Mouse (Mus musculus): ENCODE data around the gene 1700021F05Rik. TPM values are rescaled to one million over a fixed set of nuclear protein-coding genes. Genes with fewer than 3 reads are reported as not detected.

The 1700021F05Rik gene
- polyA plus RNA-seq (2014; fragmentation: Nextera tagmentation; extraction: Ambion mirVana): 73.1 and 80.8 TPM in 2 replicates

DNA sequence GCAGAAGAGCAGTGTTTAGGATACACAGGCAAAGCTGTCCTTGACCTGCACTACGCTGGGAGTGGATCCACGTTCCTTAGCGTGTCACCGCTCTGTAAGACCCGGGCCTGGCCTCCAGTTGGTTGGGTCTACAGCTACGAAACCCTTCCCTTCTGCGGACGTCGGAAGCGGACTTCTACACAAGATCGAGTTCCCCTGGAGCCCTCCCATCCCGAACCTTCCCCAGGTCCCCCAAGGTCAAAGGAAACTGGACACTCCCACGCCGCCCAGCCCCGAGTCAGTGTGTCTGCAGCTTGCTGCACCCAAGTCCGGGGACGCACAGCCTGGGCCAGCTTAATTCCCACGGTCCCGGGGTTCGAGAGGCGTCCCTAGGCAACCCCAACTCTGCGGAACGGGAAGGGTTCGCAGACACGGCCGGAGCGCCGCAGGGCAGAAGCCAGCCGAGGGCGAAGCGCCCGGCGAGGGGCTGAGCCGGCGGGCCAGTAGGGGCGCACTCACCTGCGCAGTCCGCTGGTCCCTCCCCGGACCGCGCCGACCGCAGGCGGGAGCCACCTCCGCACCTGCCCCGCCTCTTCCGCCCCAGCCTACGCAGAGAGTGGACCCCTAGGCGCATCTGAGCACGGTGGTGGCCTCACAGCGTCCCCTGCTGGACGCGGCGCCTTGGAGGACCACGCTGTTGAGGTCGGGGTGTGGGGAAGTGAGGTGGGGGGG lies at the start of gene 1700021F05Rik:
Gene 1700021F05Rik (minus strand): TSS at position 553 of the 711 bp plus-strand sequence.
- peak within 1 kb of the TSS; percentile 56 for H3K4me2 ChIP-seq (replicated peaks; ENCODE audit: low read depth, low read length)
- ATAC-seq (ENCODE audit: low FRiP score, low TSS enrichment): peak; percentile 99
- H3K4me1 ChIP-seq (ENCODE audit: control insufficient read depth, insufficient read depth, low read length): peaks cover 9% of the 10 kb centered on the region; the same call in 1 of the 2 replicates
- WGBS: under 1% methylated on average over 54 of the region's 56 CpGs
- H3K36me3 ChIP-seq (ENCODE audit: control insufficient read depth, insufficient read depth, low read length): peaks cover 7% of the 10 kb centered on the region; the same call in 1 of the 2 replicates
- no peaks in the 10 kb centered on the region for H3K9me3 ChIP-seq (ENCODE audit: control insufficient read depth, low read length)
- H3K4me3 ChIP-seq (ENCODE audit: low read length): peak within 1 kb of the TSS; percentile 86
- no peaks in the 10 kb centered on the region for H3K27me3 ChIP-seq (ENCODE audit: control insufficient read depth, insufficient read depth, low read length)
- peak within 1 kb of the TSS; percentile 73; the same call in 1 of the 2 replicates for H3K27ac ChIP-seq (ENCODE audit: low read depth, low read length)
- H3K9ac ChIP-seq (ENCODE audit: low read depth, low read length): peak within 1 kb of the TSS; percentile 87

DNA sequence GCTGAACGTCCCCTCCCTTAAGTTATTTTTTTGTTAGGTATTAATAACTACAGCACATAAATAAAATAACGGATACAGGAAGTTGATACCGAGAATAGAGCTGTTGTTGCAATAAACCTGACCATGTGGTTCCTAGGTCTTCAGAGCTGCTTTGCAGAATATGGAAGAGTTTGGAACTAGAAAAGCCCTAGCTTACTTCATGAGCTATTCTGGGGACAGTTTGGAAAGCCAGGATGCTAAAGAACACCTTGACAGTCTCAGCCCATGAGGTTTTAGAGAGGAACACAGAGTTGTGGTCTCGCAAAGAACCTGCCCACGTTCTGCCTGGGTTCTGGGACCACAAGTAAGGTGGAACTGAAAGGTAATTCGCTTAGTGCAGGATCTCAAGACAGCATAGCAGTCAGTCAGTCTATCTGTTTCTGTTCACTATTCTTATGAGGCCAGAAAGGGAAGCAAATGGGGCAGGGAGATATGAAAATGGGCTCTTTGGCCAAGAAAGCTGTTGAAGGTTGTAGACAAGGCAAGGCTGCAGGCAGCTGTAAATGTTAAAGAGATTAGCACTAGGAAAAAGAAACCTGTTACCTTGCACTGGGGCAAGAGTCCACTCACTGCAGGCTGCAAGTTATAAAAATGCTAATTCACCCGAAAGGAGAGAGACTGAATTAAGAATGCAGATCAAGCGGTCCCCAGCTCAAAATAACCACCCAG lies 47.8 kb upstream of the 1700021F05Rik start:
- H3K36me3 ChIP-seq (ENCODE audit: control insufficient read depth, insufficient read depth, low read length): peaks cover 14% of the 10 kb centered on the region
- no peak overlapping the region for H3K4me3 ChIP-seq (ENCODE audit: low read length)
- H3K4me2 ChIP-seq (replicated peaks; ENCODE audit: low read depth, low read length): no peak overlapping the region
- WGBS: 57% methylated on average over 8 of the region's 8 CpGs
- no peaks in the 10 kb centered on the region for H3K27me3 ChIP-seq (ENCODE audit: control insufficient read depth, insufficient read depth, low read length)
- no peak overlapping the region for H3K9ac ChIP-seq (ENCODE audit: low read depth, low read length)
- H3K9me3 ChIP-seq (ENCODE audit: control insufficient read depth, low read length): no peaks in the 10 kb centered on the region
- no peaks in the 10 kb centered on the region for H3K4me1 ChIP-seq (ENCODE audit: control insufficient read depth, insufficient read depth, low read length)
- no peak overlapping the region for H3K27ac ChIP-seq (ENCODE audit: low read depth, low read length)
- ATAC-seq (ENCODE audit: low FRiP score, low TSS enrichment): no peak

- Histone ChIP-seq H3K36me3 (ENCODE audit: control insufficient read depth, insufficient read depth, low read length) (peaks cover 32% of the 10 kb centered on the region), H3K4me1 (ENCODE audit: control insufficient read depth, insufficient read depth, low read length) (no peaks in the 10 kb centered on the region)
- WGBS: 90% methylated on average over 4 of the region's 4 CpGs
Observed at GRCm38 (mm10) chr10:43584538-43584937, 43.7 kb upstream of the 1700021F05Rik start.

GRCm38 (mm10) chr10:43581260-43581659 lies 40.5 kb upstream of the 1700021F05Rik start:
- Histone ChIP-seq H3K27ac (ENCODE audit: low read depth, low read length) (peak overlapping the region; percentile 100), H3K4me1 (ENCODE audit: control insufficient read depth, insufficient read depth, low read length) (peaks cover 5% of the 10 kb centered on the region; the same call in 1 of the 2 replicates), H3K4me3 (ENCODE audit: low read length) (peak overlapping the region; percentile 93), H3K27me3 (ENCODE audit: control insufficient read depth, insufficient read depth, low read length) (no peaks in the 10 kb centered on the region), H3K9ac (ENCODE audit: low read depth, low read length) (peak overlapping the region; percentile 94), H3K4me2 (replicated peaks; ENCODE audit: low read depth, low read length) (peak overlapping the region; percentile 73), H3K9me3 (ENCODE audit: control insufficient read depth, low read length) (no peaks in the 10 kb centered on the region), H3K36me3 (ENCODE audit: control insufficient read depth, insufficient read depth, low read length) (peaks cover 32% of the 10 kb centered on the region)
- ATAC-seq (ENCODE audit: low FRiP score, low TSS enrichment): no peak
- WGBS: 38% methylated on average over 3 of the region's 3 CpGs

More at GRCm38 (mm10) chr10:43584538-43584937, 43.7 kb upstream of the 1700021F05Rik start:
- no peak for ATAC-seq (ENCODE audit: low FRiP score, low TSS enrichment)
- Histone ChIP-seq H3K4me3 (ENCODE audit: low read length) (no peak overlapping the region), H3K4me2 (replicated peaks; ENCODE audit: low read depth, low read length) (no peak overlapping the region), H3K27ac (ENCODE audit: low read depth, low read length) (no peak overlapping the region), H3K9me3 (ENCODE audit: control insufficient read depth, low read length) (no peaks in the 10 kb centered on the region), H3K9ac (ENCODE audit: low read depth, low read length) (no peak overlapping the region), H3K27me3 (ENCODE audit: control insufficient read depth, insufficient read depth, low read length) (no peaks in the 10 kb centered on the region)

- Histone ChIP-seq H3K4me1 (ENCODE audit: control insufficient read depth, insufficient read depth, low read length) (peaks cover 5% of the 10 kb centered on the region; the same call in 1 of the 2 replicates), H3K9me3 (ENCODE audit: control insufficient read depth, low read length) (no peaks in the 10 kb centered on the region), H3K9ac (ENCODE audit: low read depth, low read length) (peak overlapping the region; percentile 94), H3K4me2 (replicated peaks; ENCODE audit: low read depth, low read length) (peak overlapping the region; percentile 73), H3K4me3 (ENCODE audit: low read length) (peak overlapping the region; percentile 93), H3K36me3 (ENCODE audit: control insufficient read depth, insufficient read depth, low read length) (peaks cover 32% of the 10 kb centered on the region), H3K27ac (ENCODE audit: low read depth, low read length) (peak overlapping the region; percentile 100), H3K27me3 (ENCODE audit: control insufficient read depth, insufficient read depth, low read length) (no peaks in the 10 kb centered on the region)
- under 1% methylated on average over 15 of the region's 15 CpGs for WGBS
- ATAC-seq (ENCODE audit: low FRiP score, low TSS enrichment): peak; percentile 11; the same call in 1 of the 2 replicates
Observed at GRCm38 (mm10) chr10:43580649-43581078, 39.9 kb upstream of the 1700021F05Rik start.

DNA sequence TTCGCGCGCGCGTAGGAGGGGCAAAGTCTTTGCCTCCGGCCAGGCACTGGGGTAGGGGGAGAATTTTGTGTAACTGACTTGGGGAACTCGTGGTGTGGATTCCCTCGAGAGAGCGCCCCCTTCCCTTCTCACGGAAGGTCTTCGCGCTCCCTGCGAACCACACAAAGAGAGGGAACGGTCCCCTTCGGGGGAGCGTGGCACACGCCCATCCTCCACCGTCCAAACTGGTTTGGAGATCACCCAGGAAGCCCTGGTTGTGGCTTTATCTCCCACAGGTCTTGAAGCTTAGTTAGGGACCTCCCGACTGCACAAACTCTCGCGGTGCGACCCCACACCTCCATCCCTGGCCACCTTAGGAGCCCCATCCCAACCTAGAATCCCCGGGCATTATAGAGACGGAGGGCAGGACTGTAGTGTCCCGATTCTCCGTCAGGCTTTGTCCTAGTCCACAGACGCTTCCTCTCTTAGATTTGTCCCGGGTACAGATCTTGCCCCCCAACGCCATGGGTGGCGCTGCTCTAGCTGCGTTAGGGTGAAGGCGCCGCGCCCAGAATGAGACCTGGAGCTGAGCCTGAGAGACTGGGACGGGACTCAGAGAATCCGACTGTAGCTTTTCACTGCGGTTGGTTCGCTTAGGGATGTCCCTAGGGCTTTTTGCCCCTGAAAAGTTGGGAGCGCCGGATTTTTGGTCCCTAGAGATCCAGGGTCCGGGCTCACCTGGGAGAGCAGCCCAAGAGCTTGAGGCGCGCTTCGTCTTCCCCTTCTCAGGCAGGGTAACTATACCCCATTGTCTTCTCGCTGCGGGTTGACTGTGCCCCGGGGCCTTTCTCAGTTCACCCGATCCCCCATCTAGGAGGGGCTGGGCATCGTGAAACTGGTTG lies 38.8 kb upstream of the 1700021F05Rik start:
- Histone ChIP-seq H3K4me2 (replicated peaks; ENCODE audit: low read depth, low read length) (peak overlapping the region; percentile 73), H3K4me1 (ENCODE audit: control insufficient read depth, insufficient read depth, low read length) (peaks cover 5% of the 10 kb centered on the region; the same call in 1 of the 2 replicates), H3K4me3 (ENCODE audit: low read length) (peak overlapping the region; percentile 93), H3K27ac (ENCODE audit: low read depth, low read length) (peak overlapping the region; percentile 100), H3K27me3 (ENCODE audit: control insufficient read depth, insufficient read depth, low read length) (no peaks in the 10 kb centered on the region), H3K9me3 (ENCODE audit: control insufficient read depth, low read length) (no peaks in the 10 kb centered on the region), H3K36me3 (ENCODE audit: control insufficient read depth, insufficient read depth, low read length) (peaks cover 28% of the 10 kb centered on the region), H3K9ac (ENCODE audit: low read depth, low read length) (peak overlapping the region; percentile 94)
- WGBS: under 1% methylated on average over 49 of the region's 49 CpGs
- peak; percentile 14 for ATAC-seq (ENCODE audit: low FRiP score, low TSS enrichment)

DNA sequence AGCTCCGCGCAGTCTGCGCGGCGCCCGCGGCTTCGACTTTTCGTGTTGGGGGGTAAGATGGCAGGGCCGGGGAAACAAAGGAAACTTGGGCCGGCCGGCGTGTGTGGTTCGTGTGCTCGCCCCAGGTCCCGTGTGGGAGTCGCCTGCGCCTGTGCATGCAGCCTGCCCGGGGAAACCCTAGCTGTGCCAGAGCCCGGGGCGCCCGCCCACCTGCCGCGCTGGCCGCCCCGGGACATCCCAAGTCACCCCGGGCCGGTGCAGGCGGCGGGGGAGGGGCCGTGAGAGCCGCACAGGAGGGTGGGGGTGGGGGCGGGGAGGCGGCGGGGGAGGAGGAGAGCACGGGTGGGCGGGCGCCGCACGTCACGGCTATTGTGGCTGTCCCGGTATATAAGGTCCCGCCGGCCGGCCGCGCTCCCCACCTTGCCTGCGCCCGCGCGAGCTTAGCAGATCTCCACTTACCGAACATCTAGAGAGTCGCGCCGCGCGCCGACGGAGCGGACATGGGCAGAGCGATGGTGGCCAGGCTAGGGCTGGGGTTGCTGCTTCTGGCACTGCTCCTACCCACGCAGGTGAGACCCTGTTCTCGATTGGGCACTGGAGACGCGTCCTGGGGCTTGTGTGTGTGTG lies 38.1 kb upstream of the 1700021F05Rik start:
- H3K9ac ChIP-seq (ENCODE audit: low read depth, low read length): peak overlapping the region; percentile 94
- no peaks in the 10 kb centered on the region for H3K9me3 ChIP-seq (ENCODE audit: control insufficient read depth, low read length)
- H3K27ac ChIP-seq (ENCODE audit: low read depth, low read length): peak overlapping the region; percentile 100
- H3K4me1 ChIP-seq (ENCODE audit: control insufficient read depth, insufficient read depth, low read length): peaks cover 5% of the 10 kb centered on the region; the same call in 1 of the 2 replicates
- H3K4me3 ChIP-seq (ENCODE audit: low read length): peak overlapping the region; percentile 93
- H3K4me2 ChIP-seq (replicated peaks; ENCODE audit: low read depth, low read length): peak overlapping the region; percentile 73
- ATAC-seq (ENCODE audit: low FRiP score, low TSS enrichment): peak; percentile 92
- WGBS: 1% methylated on average over 46 of the region's 65 CpGs
- no peaks in the 10 kb centered on the region for H3K27me3 ChIP-seq (ENCODE audit: control insufficient read depth, insufficient read depth, low read length)
- peaks cover 21% of the 10 kb centered on the region for H3K36me3 ChIP-seq (ENCODE audit: control insufficient read depth, insufficient read depth, low read length)

- peaks cover 5% of the 10 kb centered on the region; the same call in 1 of the 2 replicates for H3K4me1 ChIP-seq (ENCODE audit: control insufficient read depth, insufficient read depth, low read length)
- peak overlapping the region; percentile 93 for H3K4me3 ChIP-seq (ENCODE audit: low read length)
- H3K9ac ChIP-seq (ENCODE audit: low read depth, low read length): peak overlapping the region; percentile 94
- no peaks in the 10 kb centered on the region for H3K9me3 ChIP-seq (ENCODE audit: control insufficient read depth, low read length)
- peak overlapping the region; percentile 100 for H3K27ac ChIP-seq (ENCODE audit: low read depth, low read length)
- 0% methylated on average over 31 of the region's 32 CpGs for WGBS
- H3K27me3 ChIP-seq (ENCODE audit: control insufficient read depth, insufficient read depth, low read length): no peaks in the 10 kb centered on the region
- ATAC-seq (ENCODE audit: low FRiP score, low TSS enrichment): peak; percentile 73
- peaks cover 16% of the 10 kb centered on the region for H3K36me3 ChIP-seq (ENCODE audit: control insufficient read depth, insufficient read depth, low read length)
- H3K4me2 ChIP-seq (replicated peaks; ENCODE audit: low read depth, low read length): peak overlapping the region; percentile 73
Observed at GRCm38 (mm10) chr10:43578366-43578753, 37.6 kb upstream of the 1700021F05Rik start.

Data from kidney, embryonic 14.5 days (tissue).